Mouse (Mus musculus) brown adipose tissue, adult 24 weeks (tissue): ENCODE results near the gene Olfr161. TPM values are rescaled to one million over a fixed set of nuclear protein-coding genes. Genes with fewer than 3 reads are reported as not detected.
"Not testable (repeated sequence)": the region's sequence is repeated elsewhere in the genome, so short reads cannot be mapped to it uniquely, and the experiment has no call there.

Experiments
- H3K27ac ChIP-seq: fragments of 200-500 bp; replicated peaks from 2 replicates; pipeline ENCODE4 v1.5.1; 2012; ENCODE audit warnings: low read depth, mild to moderate bottlenecking, low read length
- H3K4me1 ChIP-seq: fragments of 200-500 bp; 2 replicates; pipeline ENCODE4 v1.6.1; 2012; ENCODE audit warnings: low read length, mixed read lengths; ENCODE audit not compliant: control insufficient read depth, insufficient read depth, insufficient read length
- H3K4me3 ChIP-seq: fragments of 200-500 bp; 2 replicates; pipeline ENCODE4 v1.5.1; 2012; ENCODE audit warnings: low read depth, mild to moderate bottlenecking, low read length, moderate library complexity; ENCODE audit not compliant: insufficient read depth
- polyA plus RNA-seq: library from polyadenylated mRNA; stranded (reverse); fragments of >200 nt; gene quantifications from 2 replicates; pipeline ENCODE4 v1.2.4, GENCODE M21; 2012; ENCODE audit not compliant: missing spikeins, insufficient read depth, insufficient read length

Olfr161 gene
- not detected in 2 replicates for polyA plus RNA-seq

GRCm38 (mm10) chr16:3590691-3591090, at the start of gene Olfr161:
TSS of gene Olfr161 (plus strand) at chr16:3591042.
- Histone ChIP-seq H3K4me1 (no peaks in the 10 kb centered on the region), H3K4me3 (no peak within 1 kb of the TSS), H3K27ac (no peak within 1 kb of the TSS)

DNA sequence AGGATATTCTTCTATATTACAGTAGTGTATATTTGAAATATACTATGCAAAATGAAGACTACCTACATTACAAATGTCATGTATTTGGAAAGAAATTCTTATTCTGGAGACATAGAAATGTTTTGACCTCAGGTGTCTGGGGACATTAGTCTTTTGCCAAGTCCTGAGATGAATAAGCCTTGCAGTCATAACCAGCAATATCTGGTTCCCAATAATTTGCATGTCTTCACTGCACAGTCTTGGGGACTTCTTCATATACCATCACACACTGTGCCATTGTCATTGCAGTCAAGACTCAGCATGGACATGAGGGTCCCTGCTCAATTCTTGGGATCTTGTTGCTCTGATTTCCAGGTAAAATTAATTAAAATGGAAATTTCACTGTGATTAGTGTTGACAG, 27.3 kb upstream of the Olfr161 start:
- Histone ChIP-seq H3K27ac (no peak overlapping the region), H3K4me1 (no peaks in the 10 kb centered on the region), H3K4me3 (no peak overlapping the region)

GRCm38 (mm10) chr16:3577658-3578057, 13.2 kb upstream of the Olfr161 start:
- H3K4me3 ChIP-seq, H3K4me1 ChIP-seq, H3K27ac ChIP-seq: not testable (repeated sequence)

- not testable (repeated sequence) for H3K4me3 ChIP-seq, H3K4me1 ChIP-seq, H3K27ac ChIP-seq
These were observed 12.5 kb upstream of the Olfr161 start for GRCm38 (mm10) chr16:3578227-3578848.

DNA sequence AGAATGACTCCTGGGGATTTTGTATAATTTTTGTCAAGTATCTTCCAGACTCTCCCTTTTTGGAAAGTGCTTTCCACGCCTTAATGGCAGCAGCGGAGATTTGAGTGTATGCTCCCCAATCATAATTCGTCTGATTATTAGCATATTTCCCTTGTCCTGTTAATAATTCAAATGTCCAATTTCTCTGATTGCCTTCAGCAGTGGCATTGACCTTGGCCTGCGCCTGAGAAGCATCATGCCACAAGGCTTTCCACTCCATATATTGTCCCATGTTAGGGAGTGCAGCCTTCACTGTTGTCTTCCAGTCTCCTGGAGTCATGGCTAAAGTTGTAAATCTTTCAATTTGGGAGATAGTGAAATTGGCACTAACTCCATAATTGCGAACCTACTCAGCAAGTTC, 40.5 kb downstream of the Olfr161 start:
- not testable (repeated sequence) for H3K4me1 ChIP-seq

DNA sequence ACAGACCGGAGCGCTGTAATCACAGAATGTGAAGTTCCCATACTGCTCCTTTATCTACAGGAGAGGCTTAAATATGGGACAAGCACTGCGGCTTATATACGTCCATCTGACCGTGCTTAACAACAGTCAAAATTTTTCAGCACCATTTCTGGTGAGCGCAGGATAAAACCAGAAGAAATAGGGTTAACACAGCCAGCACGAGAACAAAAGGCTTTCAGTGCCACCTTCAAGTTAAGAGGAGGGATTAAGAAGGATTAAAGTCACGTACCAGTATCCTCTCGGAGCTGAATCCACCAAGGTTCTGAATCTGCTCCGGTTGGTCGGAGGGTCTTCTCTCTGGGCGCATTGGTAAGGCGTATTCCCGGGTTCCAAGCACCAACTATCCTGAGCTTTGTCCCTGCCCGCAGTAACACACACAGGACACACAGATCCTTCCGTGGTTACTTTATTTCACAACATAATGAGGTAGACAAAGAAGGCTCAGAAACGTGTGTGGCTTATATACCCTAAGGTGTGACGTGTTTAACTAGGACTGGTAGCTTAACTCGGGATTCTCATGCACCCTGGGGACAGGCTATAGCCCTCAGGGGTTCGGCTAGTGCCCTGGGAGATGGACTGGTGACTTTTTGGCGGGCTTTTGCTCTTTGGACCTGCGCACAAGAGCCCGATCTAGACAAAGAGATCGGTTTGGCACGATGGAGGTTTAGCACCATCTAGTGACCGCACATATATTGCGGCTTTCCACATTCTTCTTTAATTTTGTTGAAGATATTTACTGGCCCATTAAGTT, 41.9 kb downstream of the Olfr161 start:
- H3K4me3 ChIP-seq, H3K27ac ChIP-seq, H3K4me1 ChIP-seq: not testable (repeated sequence)

More for the DNA sequence above, 40.5 kb downstream of the Olfr161 start:
- H3K4me3 ChIP-seq, H3K27ac ChIP-seq: not testable (repeated sequence)

Other genes with a start within 250 kb of the Olfr161 start
- gene Mefv, start 127.1 kb downstream of the Olfr161 start, polyA plus RNA-seq, result not detected in 2 replicates
- 6.6 and 6.8 TPM in 2 replicates for gene Zfp263, start 153.1 kb downstream of the Olfr161 start, polyA plus RNA-seq
- not detected in 2 replicates for gene Olfr15, start 239.8 kb downstream of the Olfr161 start, polyA plus RNA-seq